Mouse (Mus musculus) embryonic facial prominence, embryonic 14.5 days (tissue): ENCODE measurements at regions not wholly inside any gene's neighbourhood (a gene's known extent, or its start where the extent isn't known, plus 50 kb on each side); places are given as distances from the start of the nearest gene placed in this dataset.
A peak's percentile ranks its signal among the peaks of the same experiment; 100 is the strongest.
"Not testable (repeated sequence)": the region's sequence is repeated elsewhere in the genome, so short reads cannot be mapped to it uniquely, and the experiment has no call there.

Source experiments
- ATAC-seq: fragments of 200-750 bp; cut with Nextera tagmentation; 2 replicates; pipeline ENCODE4 v1.8.0; 2017; ENCODE audit warnings: low read depth, moderate number of reproducible peaks, moderate TSS enrichment
- DNase-seq: peaks from one replicate; pipeline ENCODE4 v3.0.0-alpha.2; 2015; ENCODE audit warnings: low spot score
- H3K27ac ChIP-seq: fragments of 300-500 bp; sonication (generic); replicated peaks from 2 replicates; pipeline ENCODE4 v1.5.1; 2014; ENCODE audit warnings: low read depth, mild to moderate bottlenecking, low read length, moderate library complexity
- H3K27me3 ChIP-seq: fragments of 300-500 bp; sonication (generic); replicated peaks from 2 replicates; pipeline ENCODE4 v1.6.1; 2014; ENCODE audit warnings: low read length; ENCODE audit not compliant: control insufficient read depth, insufficient read depth
- H3K36me3 ChIP-seq: fragments of 300-500 bp; sonication (generic); 2 replicates; pipeline ENCODE4 v1.6.1; 2014; ENCODE audit warnings: low read length, mixed read lengths; ENCODE audit not compliant: control insufficient read depth, insufficient read depth
- H3K4me1 ChIP-seq: fragments of 300-500 bp; sonication (generic); 2 replicates; pipeline ENCODE4 v1.6.1; 2014; ENCODE audit warnings: antibody characterized with exemption, low read length; ENCODE audit not compliant: control insufficient read depth, insufficient read depth
- H3K4me2 ChIP-seq: fragments of 300-500 bp; sonication (generic); 2 replicates; pipeline ENCODE4 v1.6.1; 2014; ENCODE audit warnings: low read depth, mild to moderate bottlenecking, low read length, moderate library complexity, mixed read lengths
- H3K4me3 ChIP-seq: fragments of 300-500 bp; sonication (generic); 2 replicates; pipeline ENCODE4 v1.5.1; 2014; ENCODE audit warnings: low read depth, mild to moderate bottlenecking, low read length
- H3K9ac ChIP-seq: fragments of 300-500 bp; sonication (generic); 2 replicates; pipeline ENCODE4 v1.6.1; 2014; ENCODE audit warnings: low read depth, mild to moderate bottlenecking, low read length, moderate library complexity, mixed read lengths
- H3K9me3 ChIP-seq: fragments of 300-500 bp; sonication (generic); 2 replicates; pipeline ENCODE4 v1.6.1; 2016; ENCODE audit warnings: low read length; ENCODE audit not compliant: control insufficient read depth
- whole genome bisulfite sequencing: fragments of 180-500 bp; shearing (Covaris S2); extraction: QIAGEN DNeasy Blood & Tissue Kit; methylation state at CpG from one replicate; pipeline ENCODE4 v1.1.7; 2014; 5-methylcytosine and 5-hydroxymethylcytosine counted together

GRCm38 (mm10) chr3:111194541-111194940, 943.7 kb upstream of the Prmt6 start:
- Histone ChIP-seq H3K36me3 (no peaks in the 10 kb centered on the region), H3K27me3 (no peaks in the 10 kb centered on the region), H3K9me3 (no peaks in the 10 kb centered on the region), H3K4me2 (no peak overlapping the region), H3K4me3 (no peak overlapping the region), H3K27ac (no peak overlapping the region), H3K9ac (no peak overlapping the region), H3K4me1 (no peaks in the 10 kb centered on the region)
- DNase-seq: no peak
- ATAC-seq: no peak
- WGBS: 56% methylated on average over 2 of the region's 2 CpGs

- no peak for DNase-seq
- Histone ChIP-seq H3K36me3 (no peaks in the 10 kb centered on the region), H3K4me3 (no peak overlapping the region), H3K4me2 (no peak overlapping the region), H3K4me1 (no peaks in the 10 kb centered on the region), H3K27ac (no peak overlapping the region), H3K9ac (no peak overlapping the region), H3K9me3 (no peaks in the 10 kb centered on the region), H3K27me3 (no peaks in the 10 kb centered on the region)
- no peak for ATAC-seq
- 89% methylated on average over 3 of the region's 3 CpGs for WGBS
These were observed 915.9 kb upstream of the Prmt6 start for GRCm38 (mm10) chr3:111166698-111167097.

GRCm38 (mm10) chr3:111141196-111141595, 890.4 kb upstream of the Prmt6 start:
- not testable (repeated sequence) for H3K9ac ChIP-seq, H3K27ac ChIP-seq, H3K36me3 ChIP-seq, H3K4me3 ChIP-seq, H3K4me2 ChIP-seq, ATAC-seq, DNase-seq, H3K4me1 ChIP-seq, H3K27me3 ChIP-seq, H3K9me3 ChIP-seq
- 91% methylated on average over 1 of the region's 1 CpGs for WGBS

GRCm38 (mm10) chr3:111108982-111109381, 858.2 kb upstream of the Prmt6 start:
- no peak for ATAC-seq
- Histone ChIP-seq H3K9ac (no peak overlapping the region), H3K4me1 (no peaks in the 10 kb centered on the region), H3K36me3 (no peaks in the 10 kb centered on the region), H3K9me3 (no peaks in the 10 kb centered on the region), H3K4me2 (no peak overlapping the region), H3K27ac (no peak overlapping the region), H3K27me3 (no peaks in the 10 kb centered on the region), H3K4me3 (no peak overlapping the region)
- DNase-seq: no peak
- WGBS: 81% methylated on average over 7 of the region's 7 CpGs

- H3K4me3 ChIP-seq: no peak overlapping the region
These were observed 851.8 kb upstream of the Prmt6 start for GRCm38 (mm10) chr3:111102646-111103045.

GRCm38 (mm10) chr3:111074311-111074710, 823.5 kb upstream of the Prmt6 start:
- no peaks in the 10 kb centered on the region for H3K36me3 ChIP-seq
- ATAC-seq (no peak), DNase-seq (peak; percentile 30)
- 24% methylated on average over 1 of the region's 1 CpGs for WGBS
- H3K9me3 ChIP-seq: no peaks in the 10 kb centered on the region
- no peaks in the 10 kb centered on the region for H3K27me3 ChIP-seq
- no peak overlapping the region for H3K4me2 ChIP-seq
- H3K4me3 ChIP-seq: no peak overlapping the region
- no peak overlapping the region for H3K27ac ChIP-seq
- H3K9ac ChIP-seq: no peak overlapping the region
- H3K4me1 ChIP-seq: no peaks in the 10 kb centered on the region

More at GRCm38 (mm10) chr3:111102646-111103045, 851.8 kb upstream of the Prmt6 start:
- no peak overlapping the region for H3K9ac ChIP-seq
- no peaks in the 10 kb centered on the region for H3K27me3 ChIP-seq
- H3K9me3 ChIP-seq: no peaks in the 10 kb centered on the region
- DNase-seq (no peak), ATAC-seq (no peak)
- H3K36me3 ChIP-seq: no peaks in the 10 kb centered on the region
- no peak overlapping the region for H3K4me2 ChIP-seq
- H3K27ac ChIP-seq: no peak overlapping the region
- WGBS: 76% methylated on average over 1 of the region's 1 CpGs
- no peaks in the 10 kb centered on the region for H3K4me1 ChIP-seq

- Histone ChIP-seq H3K9me3 (no peaks in the 10 kb centered on the region), H3K4me1 (no peaks in the 10 kb centered on the region)
- DNase-seq: no peak
These were observed 819.5 kb upstream of the Prmt6 start for GRCm38 (mm10) chr3:111070301-111070700.

GRCm38 (mm10) chr3:111069843-111070242, 819.0 kb upstream of the Prmt6 start:
- Histone ChIP-seq H3K9me3 (no peaks in the 10 kb centered on the region), H3K4me2 (no peak overlapping the region), H3K36me3 (no peaks in the 10 kb centered on the region), H3K4me3 (no peak overlapping the region), H3K4me1 (no peaks in the 10 kb centered on the region), H3K27ac (no peak overlapping the region), H3K27me3 (no peaks in the 10 kb centered on the region), H3K9ac (no peak overlapping the region)
- WGBS: 39% methylated on average over 2 of the region's 2 CpGs
- ATAC-seq (no peak; the same call in 1 of the 2 replicates), DNase-seq (peak; percentile 11)

More at GRCm38 (mm10) chr3:111070301-111070700, 819.5 kb upstream of the Prmt6 start:
- Histone ChIP-seq H3K27me3 (no peaks in the 10 kb centered on the region), H3K4me2 (no peak overlapping the region), H3K36me3 (no peaks in the 10 kb centered on the region), H3K27ac (no peak overlapping the region), H3K9ac (no peak overlapping the region), H3K4me3 (no peak overlapping the region)
- ATAC-seq: no peak

- Histone ChIP-seq H3K4me1 (no peaks in the 10 kb centered on the region), H3K4me2 (no peak overlapping the region), H3K27ac (no peak overlapping the region), H3K36me3 (no peaks in the 10 kb centered on the region), H3K4me3 (no peak overlapping the region), H3K27me3 (no peaks in the 10 kb centered on the region), H3K9me3 (no peaks in the 10 kb centered on the region), H3K9ac (no peak overlapping the region)
- ATAC-seq (no peak), DNase-seq (peak; percentile 82)
- WGBS: 15% methylated on average over 7 of the region's 7 CpGs
These were observed 818.4 kb upstream of the Prmt6 start for GRCm38 (mm10) chr3:111069156-111069555.
